Mouse (Mus musculus): ENCODE data around the gene Adamts5.

Adamts5 gene

DNA sequence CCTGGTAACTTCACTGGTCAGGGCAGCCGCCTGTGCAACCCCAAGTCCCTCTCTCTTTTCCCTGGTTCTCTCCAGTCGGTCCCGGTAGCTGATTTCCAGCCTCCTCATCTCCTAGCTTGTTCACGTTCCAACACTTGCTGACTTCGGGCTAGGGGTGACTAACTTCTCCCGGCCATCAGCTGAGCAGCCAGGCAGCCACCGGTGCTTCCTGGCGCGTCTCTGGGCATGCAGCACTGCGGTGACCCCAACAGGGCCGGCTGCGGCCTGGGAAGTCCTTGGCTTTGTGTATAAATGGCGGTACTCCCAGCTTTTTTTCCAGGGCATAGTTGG, at the start of gene Adamts5:
Adamts5 (minus strand) TSS at position 248 of the 330 bp plus-strand sequence.
- peak; percentile 19 to 22 for DNase-seq

- DNase-seq: no peak
Observed at GRCm38 (mm10) chr16:85950356-85950755, 48.7 kb upstream of the Adamts5 start.

DNA sequence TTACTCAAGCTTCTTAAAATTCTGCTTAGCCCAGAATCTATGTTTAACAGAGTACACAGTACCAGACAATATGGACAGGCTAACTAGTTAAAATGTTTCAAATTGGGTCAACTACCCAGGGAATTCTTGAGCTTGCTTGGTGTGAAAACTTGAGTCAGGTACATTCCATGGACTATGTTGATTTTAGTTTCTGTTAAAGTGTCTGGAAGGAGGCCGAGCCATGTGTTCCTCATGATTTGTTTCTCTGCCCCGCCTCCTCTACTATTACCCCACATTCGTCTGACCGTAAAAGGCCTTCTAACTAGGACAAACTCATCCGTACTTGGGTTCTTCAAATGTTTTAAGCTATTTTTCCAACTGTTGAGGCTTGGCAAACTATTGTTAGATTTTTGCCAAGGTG, 24.4 kb upstream of the Adamts5 start:
- DNase-seq: no peak

- no peak for DNase-seq
Observed at GRCm38 (mm10) chr16:85922454-85922853, 20.8 kb upstream of the Adamts5 start.

- no peak for DNase-seq
Observed at GRCm38 (mm10) chr16:85920122-85920521, 18.5 kb upstream of the Adamts5 start.

- DNase-seq: peak; percentile 52 to 61
Observed at GRCm38 (mm10) chr16:85900702-85901580, 687 bp downstream of the Adamts5 start.

- peak; percentile 46 to 50 for DNase-seq
Observed at GRCm38 (mm10) chr16:85899790-85900587, 1.6 kb downstream of the Adamts5 start.

DNA sequence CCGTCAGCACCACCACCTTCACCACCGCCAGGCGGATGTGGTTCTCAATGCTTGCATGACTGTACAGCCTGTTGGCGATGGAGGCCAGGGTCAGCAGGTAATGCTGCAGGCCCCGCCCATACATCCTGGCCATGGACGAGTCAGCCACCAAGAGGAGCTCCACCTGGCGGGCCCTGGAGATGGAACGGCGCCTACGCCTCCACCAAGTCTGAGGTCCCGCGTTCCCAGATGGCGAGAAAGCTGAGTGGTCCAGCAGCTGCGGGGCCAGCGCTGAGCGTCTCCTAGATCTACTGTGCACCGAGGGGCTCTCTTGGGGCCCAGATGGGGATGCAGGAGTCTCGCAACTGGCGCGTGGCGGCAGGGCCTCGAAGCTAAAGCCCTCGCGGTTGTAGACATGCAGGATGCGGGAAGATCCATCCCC, 2.3 kb downstream of the Adamts5 start:
- peak; percentile 44 to 59 for DNase-seq

- no peak for DNase-seq
Observed at GRCm38 (mm10) chr16:85898816-85899215, 2.8 kb downstream of the Adamts5 start.

DNA sequence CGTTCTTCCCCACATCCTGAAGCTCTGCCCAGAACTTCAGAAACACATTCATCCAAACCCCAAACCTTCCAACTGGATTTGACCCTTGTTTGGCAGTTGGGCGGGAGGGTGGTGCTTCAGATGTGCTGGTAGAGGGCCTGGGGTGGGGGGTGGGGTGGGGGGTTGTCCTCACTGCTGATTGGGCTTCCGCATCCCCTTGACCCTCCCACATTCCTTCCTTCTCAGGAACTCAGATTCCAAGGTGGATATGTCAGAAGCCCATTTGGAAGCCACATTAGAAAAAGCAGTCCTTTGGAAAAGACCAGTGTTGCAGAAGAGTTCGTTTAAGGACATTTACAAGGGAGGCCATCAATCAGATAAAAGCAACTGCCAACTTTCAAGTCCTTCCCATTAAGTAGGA, 3.2 kb downstream of the Adamts5 start:
- DNase-seq: no peak

- DNase-seq: no peak
Observed at GRCm38 (mm10) chr16:85897854-85898253, 3.8 kb downstream of the Adamts5 start.

- no peak for DNase-seq
Observed at GRCm38 (mm10) chr16:85895948-85896347, 5.7 kb downstream of the Adamts5 start.

DNA sequence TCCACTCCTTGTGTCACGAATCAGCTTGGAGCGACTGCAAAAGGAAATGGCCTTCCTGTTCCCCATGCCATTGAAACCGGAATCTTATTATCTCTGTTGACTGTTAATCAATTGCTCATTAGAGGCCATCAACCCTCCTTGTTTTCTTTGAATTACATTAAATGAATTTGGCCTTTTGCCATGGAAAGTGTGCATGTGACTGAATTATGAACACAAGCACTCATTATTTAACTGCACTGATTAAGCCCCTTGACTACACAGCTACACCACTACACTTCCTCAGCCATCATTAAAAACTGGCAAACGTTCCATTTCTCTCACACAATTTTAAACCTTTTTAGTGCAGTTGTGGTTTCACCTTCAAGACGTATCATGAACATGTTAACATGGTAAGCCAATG, 11.8 kb downstream of the Adamts5 start:
- DNase-seq: no peak

- DNase-seq: peak in 1 of 2 experiments; percentile 7
Observed at GRCm38 (mm10) chr16:85887289-85888051, 14.2 kb downstream of the Adamts5 start.

DNA sequence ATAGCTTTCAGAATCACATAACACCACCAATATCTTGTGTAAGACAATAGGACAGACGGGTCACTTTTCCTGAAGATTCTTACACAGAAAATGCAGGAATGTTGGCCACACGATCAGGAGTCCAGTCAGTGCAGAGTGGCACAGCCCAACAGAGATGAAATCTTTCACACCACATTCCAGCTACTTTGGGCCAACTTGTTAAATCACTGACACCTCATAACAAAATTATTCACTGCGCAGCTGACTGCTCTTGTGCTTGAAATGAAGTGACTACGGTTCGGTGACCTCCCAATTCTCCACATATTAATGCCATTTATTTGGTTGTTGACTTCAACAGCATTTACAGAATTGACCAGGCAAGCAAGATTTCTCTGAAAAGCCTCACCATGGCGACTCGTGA, 22.6 kb downstream of the Adamts5 start:
- no peak for DNase-seq

DNA sequence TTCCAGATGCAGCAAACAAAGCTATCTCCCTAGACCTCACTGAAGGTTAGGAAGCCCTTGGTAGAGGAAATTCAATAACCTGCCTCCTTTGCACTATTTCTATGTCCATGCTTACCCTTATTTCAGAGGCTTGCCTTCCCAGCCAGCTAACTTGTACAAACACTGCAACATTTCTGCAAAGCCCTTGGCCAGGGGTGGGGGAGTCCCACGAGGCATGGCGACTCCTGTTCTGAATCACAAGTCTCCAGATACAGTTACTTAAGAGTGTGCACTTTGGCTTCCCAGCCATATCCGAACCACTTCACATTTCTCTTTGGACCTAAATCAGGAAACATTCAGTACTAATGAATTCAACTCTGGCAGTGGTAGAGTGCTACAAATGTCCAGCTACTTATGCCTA, 27.5 kb downstream of the Adamts5 start:
- DNase-seq: no peak

GRCm38 (mm10) chr16:85871971-85872370, 29.7 kb downstream of the Adamts5 start:
- no peak for DNase-seq

DNA sequence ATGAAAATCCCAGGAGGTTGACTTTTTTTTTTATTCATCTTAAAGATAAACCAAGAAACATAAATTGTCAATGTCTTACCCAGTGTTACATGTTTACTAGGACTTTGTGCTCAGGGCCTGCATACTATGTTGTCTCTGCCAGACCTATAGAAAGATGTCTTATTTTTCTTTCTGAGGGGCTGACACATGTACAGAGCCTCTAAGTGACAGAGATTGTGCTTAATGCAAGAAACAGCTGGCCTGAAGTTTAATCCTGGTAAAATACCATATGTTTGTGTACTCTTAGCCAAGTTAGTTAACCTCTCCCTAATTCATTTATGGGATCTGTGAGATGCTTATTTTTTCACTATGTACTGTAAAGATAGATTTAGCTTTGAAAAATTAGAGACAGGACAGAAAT, 30.4 kb downstream of the Adamts5 start:
- DNase-seq: no peak

DNA sequence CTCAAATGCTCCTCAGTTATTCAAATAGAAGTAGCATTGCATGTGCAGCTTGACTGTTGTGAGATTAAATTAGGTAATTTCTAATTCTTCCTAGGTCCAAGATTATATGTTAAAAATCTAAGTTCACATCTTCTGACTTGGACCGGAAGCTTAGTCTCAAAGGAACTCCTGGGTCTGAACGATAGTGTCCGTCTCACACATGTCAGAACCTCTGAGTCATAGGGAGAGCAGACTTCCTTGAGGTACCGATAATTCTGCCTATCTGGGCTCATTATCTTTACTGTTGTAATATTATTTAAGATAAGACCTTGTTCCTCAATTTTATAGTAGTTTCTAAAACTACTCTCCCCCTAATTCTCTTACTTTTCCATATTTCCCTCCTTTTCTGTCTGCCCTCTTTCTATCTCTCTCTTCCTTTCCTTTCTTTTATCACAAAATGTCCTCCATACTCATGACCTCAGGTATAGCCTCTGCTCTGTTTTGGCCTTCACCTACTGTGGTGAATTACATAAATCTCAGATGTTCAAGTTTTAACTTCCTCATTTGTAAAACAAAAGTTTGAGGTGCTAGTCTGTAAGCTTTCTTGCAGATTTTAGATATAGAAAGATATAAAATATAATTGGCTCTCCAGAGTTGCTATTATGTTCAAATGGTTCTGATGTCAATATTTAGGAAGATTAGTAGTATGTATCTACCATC, 36.8 kb downstream of the Adamts5 start:
- DNase-seq: no peak

- DNase-seq: no peak
Observed at GRCm38 (mm10) chr16:85854505-85854904, 47.1 kb downstream of the Adamts5 start.

- no peak for DNase-seq
Observed at GRCm38 (mm10) chr16:85827066-85827465, 74.6 kb downstream of the Adamts5 start.

DNA sequence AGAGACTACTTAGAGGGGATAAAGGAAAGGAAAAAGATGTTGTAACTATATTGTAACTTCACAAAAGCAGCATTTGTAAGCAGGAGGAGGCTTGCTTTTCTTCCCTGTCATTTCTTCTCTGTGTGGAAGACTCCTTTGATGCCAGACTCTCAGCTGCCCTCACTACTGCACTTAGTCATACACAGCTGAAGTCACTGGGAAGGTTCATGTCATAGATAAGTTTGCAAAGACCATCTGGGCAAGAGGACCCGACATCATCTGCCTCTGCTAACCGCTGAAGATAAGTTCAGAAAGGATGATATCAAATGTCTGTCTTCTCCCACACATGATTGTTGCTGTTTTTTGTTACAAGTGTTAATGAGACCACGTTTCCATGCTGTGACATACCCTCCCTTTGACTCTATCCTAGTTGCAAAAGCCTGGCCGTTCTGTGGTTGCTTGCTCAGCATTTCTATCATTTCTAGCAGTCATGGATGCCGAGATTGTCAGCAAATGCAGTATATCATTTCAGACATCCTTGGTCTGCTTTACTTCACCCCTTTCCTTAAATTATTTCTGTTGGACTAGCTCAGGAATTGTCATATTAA, 79.2 kb downstream of the Adamts5 start:
- DNase-seq: no peak

All from cerebellum, postnatal 25 days (tissue).